Mouse (Mus musculus) E14TG2a.4 (cell line): ENCODE measurements around the gene CK137956.

Experiments used
- CTCF ChIP-seq: conservative IDR thresholded peaks from 2 replicates; pipeline ENCODE4 v1.5.1; 2014; ENCODE audit warnings: low read length
- NANOG ChIP-seq: IDR thresholded peaks from 2 replicates; pipeline ENCODE4 v1.6.1; 2014; ENCODE audit warnings: borderline replicate concordance, low read length, mixed read lengths
- POU5F1 ChIP-seq: IDR thresholded peaks from 2 replicates; pipeline ENCODE4 v1.6.1; 2014; ENCODE audit warnings: low read length, borderline replicate concordance

DNA sequence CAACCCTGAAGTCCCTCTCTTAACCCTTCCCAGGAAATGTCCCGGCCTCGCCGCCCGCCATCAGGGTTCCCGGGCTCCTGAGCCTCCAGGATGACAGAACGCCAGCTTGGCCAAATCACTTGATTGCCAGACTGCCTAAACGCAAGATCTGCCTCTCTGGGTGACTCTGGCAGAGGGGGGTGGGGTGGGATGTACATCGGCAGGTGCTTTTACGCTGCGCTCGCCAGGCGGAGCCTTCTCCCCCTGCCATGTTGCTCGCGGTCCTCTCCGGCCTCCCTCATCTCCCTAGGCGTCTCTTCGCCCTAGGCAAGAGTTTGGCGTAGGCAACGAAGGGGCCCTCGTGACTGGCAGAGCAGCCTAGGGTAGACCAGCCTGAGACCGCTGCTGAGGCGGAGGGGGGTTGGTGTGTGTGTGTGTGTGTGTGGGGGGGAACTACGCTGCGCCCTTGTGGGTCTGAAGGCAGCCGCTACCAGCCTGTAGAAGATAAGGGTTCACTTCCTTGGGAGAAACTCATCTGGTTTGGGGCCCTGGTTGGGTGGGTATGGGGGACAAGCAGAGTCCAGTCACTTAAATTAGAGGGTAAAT, 15.8 kb upstream of the CK137956 start:
- no peak for TF ChIP-seq CTCF
- TF ChIP-seq POU5F1: no peak
- no peak for TF ChIP-seq NANOG
